ENCODE assay signal across 8 mouse cellular contexts in genomic region chr8:10249156-10249555, GRCm38 (mm10).
DNase-seq lines count a peak whose midpoint lies in the region; ATAC-seq lines count a peak whose summit lies in the region.

No protein-coding gene starts in this region.

- no peak for ATAC-seq in heart, embryonic 16.5 days (replicated peaks; ENCODE audit: extremely low read depth, insufficient read depth, low FRiP score)
- peak; percentile 98 for ATAC-seq in midbrain, embryonic 13.5 days
- ATAC-seq in activated CD4-positive, CD25-positive, alpha-beta regulatory T cell, adult 4 months: no peak

- H3K9ac ChIP-seq in heart, embryonic 16.5 days (ENCODE audit: low read length): no peak overlapping the region
- H3K9ac ChIP-seq in midbrain, embryonic 13.5 days (replicated peaks): peak overlapping the region; percentile 48

- H3K4me3 ChIP-seq in heart, embryonic 16.5 days (ENCODE audit: low read length): peak overlapping the region; percentile 41
- H3K4me3 ChIP-seq in midbrain, embryonic 13.5 days (replicated peaks): peak overlapping the region; percentile 29

- H3K9me3 ChIP-seq in heart, embryonic 16.5 days (replicated peaks; ENCODE audit: control insufficient read depth, low read length): no peaks in the 10 kb centered on the region
- no peaks in the 10 kb centered on the region for H3K9me3 ChIP-seq in midbrain, embryonic 13.5 days

- peak; percentile 30 to 35 for DNase-seq in cerebellum, postnatal 10 days
- DNase-seq in cerebellum, adult 9-11 months: no peak
- DNase-seq in embryo, embryonic 11 days: peak; percentile 77
- DNase-seq in thymus, adult 18-20 months: no peak
- no peak for DNase-seq in gastrocnemius, postnatal 25 days

- H3K4me1 ChIP-seq in heart, embryonic 16.5 days (ENCODE audit: control insufficient read depth, insufficient read depth, low read length): peaks cover 2% of the 10 kb centered on the region
- H3K4me1 ChIP-seq in midbrain, embryonic 13.5 days (replicated peaks): peaks cover 16% of the 10 kb centered on the region

- H3K27me3 ChIP-seq in heart, embryonic 16.5 days (ENCODE audit: control insufficient read depth, insufficient read depth, low read length): 0 out of 2 replicates have a peak, but pooled peaks cover 4% of the 10 kb centered on the region
- H3K27me3 ChIP-seq in midbrain, embryonic 13.5 days: no peaks in the 10 kb centered on the region

- H3K36me3 ChIP-seq in heart, embryonic 16.5 days (ENCODE audit: control insufficient read depth, insufficient read depth): no peaks in the 10 kb centered on the region
- H3K36me3 ChIP-seq in midbrain, embryonic 13.5 days: no peaks in the 10 kb centered on the region

- H3K27ac ChIP-seq in heart, embryonic 16.5 days (ENCODE audit: low read length): no peak overlapping the region
- H3K27ac ChIP-seq in midbrain, embryonic 13.5 days: peak overlapping the region; percentile 4; the same call in 1 of the 2 replicates

- peak overlapping the region; percentile 63 for H3K4me2 ChIP-seq in heart, embryonic 16.5 days (ENCODE audit: low read depth, low read length)
- peak overlapping the region; percentile 61 for H3K4me2 ChIP-seq in midbrain, embryonic 13.5 days (replicated peaks)

- WGBS in heart, embryonic 16.5 days: 6% methylated on average over 15 of the region's 15 CpGs
- WGBS in midbrain, embryonic 13.5 days: 2% methylated on average over 15 of the region's 15 CpGs

Comparison
In these comparisons a context has a peak if more than half of its experiments do, and no peak if none do; other contexts are left out.
1. DNase-seq: peak in cerebellum, postnatal 10 days (2 of 2) and embryo, embryonic 11 days (single experiment); none in cerebellum, adult 9-11 months (single experiment), thymus, adult 18-20 months (0 of 2) and gastrocnemius, postnatal 25 days (single experiment).